Mouse (Mus musculus): ENCODE results near the gene P2ry13.

- TF ChIP-seq MAX (IDR thresholded peaks at IDR 0.05) (no peak), CTCF (IDR thresholded peaks at IDR 0.05; ENCODE audit: control insufficient read depth, insufficient read depth, insufficient read length) (no peak), MYOG (IDR thresholded peaks at IDR 0.05; ENCODE audit: control insufficient read depth, extremely low read depth, insufficient read length) (no peak), MYOD1 (IDR thresholded peaks at IDR 0.05; ENCODE audit: control insufficient read depth, insufficient read length, low read depth) (no peak), CEBPB (IDR thresholded peaks at IDR 0.05; ENCODE audit: low read depth) (no peak)
These were observed 17.0 kb upstream of the P2ry13 start for GRCm38 (mm10) chr3:59227696-59228095.
